ENCODE assay signal across 10 mouse cellular contexts in genomic region chr7:102244782-102245535, GRCm38 (mm10). TPM values are rescaled to one million over a fixed set of nuclear protein-coding genes. Genes with fewer than 3 reads are reported as not detected.
DNase-seq lines count a peak whose midpoint lies in the region; ATAC-seq and TF ChIP-seq lines count a peak whose summit lies in the region.
"Had no signal": no experiment of that assay in that cellular context is flagged by ENCODE, and none has a peak within 500 bp of the region (broad histone marks: within the 10 kb centered on the region; RNA-seq: fewer than 3 reads in every experiment).

No protein-coding gene starts in this region.

- no peak for TF ChIP-seq CTCF in spleen, adult 2 months (IDR thresholded peaks at IDR 0.05; ENCODE audit: extremely low read depth, insufficient read depth, insufficient read length, insufficient replicate concordance)

- H3K36me3 ChIP-seq in spleen, adult 2 months (ENCODE audit: control insufficient read depth, insufficient read depth, low read length), result peaks cover 11% of the 10 kb centered on the region
- peaks cover 26% of the 10 kb centered on the region for H3K36me3 ChIP-seq in heart, embryonic 13.5 days
- peaks cover 40% of the 10 kb centered on the region for H3K36me3 ChIP-seq in liver, embryonic 13.5 days

- H3K9me3 ChIP-seq in heart, embryonic 13.5 days, result no peaks in the 10 kb centered on the region
- H3K9me3 ChIP-seq in liver, embryonic 13.5 days (replicated peaks), result no peaks in the 10 kb centered on the region

- DNase-seq in spleen, adult 2 months (ENCODE audit: low read depth in 1 of 2, low spot score in 2 of 2), result no peak
- DNase-seq in spleen, postnatal 4 days (ENCODE audit: low spot score in 2 of 2), result no peak
- no peak for DNase-seq in liver, embryonic 13.5 days
- peak; percentile 24 for DNase-seq in yolk sac, embryonic 10.5 days (ENCODE audit: low spot score)
- DNase-seq in adrenal gland, postnatal 10 days, result no peak
- no peak for DNase-seq in adrenal gland, postnatal 25 days
- no peak for DNase-seq in left cerebral cortex, postnatal 14 days (ENCODE audit: low spot score in 2 of 2)
- DNase-seq: cerebellum, adult 11-12 months; right cerebral cortex, postnatal 25 days had no signal

- intact Hi-C loops in left cerebral cortex, postnatal 14 days (cut with DNase I), result loop anchor here (10.0 kb wide), 1 partner anchor 590 kb away; no protein-coding TSS in a partner anchor

- ATAC-seq in heart, embryonic 13.5 days (ENCODE audit: extremely low read depth, insufficient number of reproducible peaks, low FRiP score, low TSS enrichment), result no peak
- no peak for ATAC-seq in liver, embryonic 13.5 days (ENCODE audit: low read depth)

- TF ChIP-seq POLR2A in spleen, adult 2 months (IDR thresholded peaks at IDR 0.05; ENCODE audit: low read depth, low read length), result no peak

- H3K4me3 ChIP-seq in spleen, adult 2 months (ENCODE audit: extremely low read depth, insufficient read depth, insufficient read length), result no peak overlapping the region
- H3K4me3 ChIP-seq in heart, embryonic 13.5 days, result no peak overlapping the region
- no peak overlapping the region for H3K4me3 ChIP-seq in liver, embryonic 13.5 days (replicated peaks)

- H3K4me2 ChIP-seq in heart, embryonic 13.5 days, result peak overlapping the region; percentile 11; the same call in 1 of the 2 replicates
- peak overlapping the region; percentile 98 for H3K4me2 ChIP-seq in liver, embryonic 13.5 days

- H3K27me3 ChIP-seq in spleen, adult 2 months (ENCODE audit: control insufficient read depth, insufficient read depth, low read length), result no peaks in the 10 kb centered on the region
- no peaks in the 10 kb centered on the region for H3K27me3 ChIP-seq in heart, embryonic 13.5 days (replicated peaks)
- H3K27me3 ChIP-seq in liver, embryonic 13.5 days, result no peaks in the 10 kb centered on the region

- peak overlapping the region; percentile 12; the same call in 1 of the 2 replicates for H3K9ac ChIP-seq in heart, embryonic 13.5 days
- peak overlapping the region; percentile 93 for H3K9ac ChIP-seq in liver, embryonic 13.5 days

- peak overlapping the region; percentile 11 for H3K27ac ChIP-seq in spleen, adult 2 months (ENCODE audit: insufficient read depth, low read length)
- peak overlapping the region; percentile 44; the same call in 1 of the 2 replicates for H3K27ac ChIP-seq in heart, embryonic 13.5 days (replicated peaks)
- H3K27ac ChIP-seq in liver, embryonic 13.5 days, result peak overlapping the region; percentile 98

- peaks cover 48% of the 10 kb centered on the region for H3K4me1 ChIP-seq in spleen, adult 2 months (ENCODE audit: control insufficient read depth, insufficient read depth, insufficient read length)
- peaks cover 76% of the 10 kb centered on the region for H3K4me1 ChIP-seq in heart, embryonic 13.5 days
- peaks cover 80% of the 10 kb centered on the region for H3K4me1 ChIP-seq in liver, embryonic 13.5 days (replicated peaks)

- 69% methylated on average over 3 of the region's 3 CpGs for WGBS in spleen, adult 2 months
- WGBS in heart, embryonic 13.5 days, result 81% methylated on average over 3 of the region's 3 CpGs
- 61% methylated on average over 3 of the region's 3 CpGs for WGBS in liver, embryonic 13.5 days (ENCODE audit: insufficient replicate concordance)

RNA-seq across cellular contexts. Expression of gene Rhog, which starts 10.9 kb away (rescaled TPM):
- polyA plus RNA-seq in spleen, adult 2 months (2012; rRNA removed), result 165 and 178 TPM in 2 replicates
- 43.8 and 46.5 TPM in 2 replicates for polyA plus RNA-seq in heart, embryonic 13.5 days (2015; fragmentation: Nextera tagmentation; extraction: Ambion mirVana)
- polyA plus RNA-seq in liver, embryonic 13.5 days (2015; fragmentation: Nextera tagmentation; extraction: Ambion mirVana), result 56.0 and 58.2 TPM in 2 replicates
- 10 to 100 TPM; 47.9 to 57.5 TPM for total RNA-seq in adrenal gland, postnatal 10 days (2021)
- total RNA-seq in adrenal gland, postnatal 25 days (2021), result 58.9 and 59.7 TPM in 2 replicates
- total RNA-seq in left cerebral cortex, postnatal 14 days (2021), result 10 to 100 TPM; 19.5 to 26.0 TPM

RNA-seq across cellular contexts. Expression of gene Stim1, which starts 22.6 kb away (rescaled TPM):
- polyA plus RNA-seq in spleen, adult 2 months (2012; rRNA removed), result 49.3 and 57.8 TPM in 2 replicates
- polyA plus RNA-seq in heart, embryonic 13.5 days (2015; fragmentation: Nextera tagmentation; extraction: Ambion mirVana), result 11.7 and 13.0 TPM in 2 replicates
- polyA plus RNA-seq in liver, embryonic 13.5 days (2015; fragmentation: Nextera tagmentation; extraction: Ambion mirVana), result 13.3 and 15.0 TPM in 2 replicates
- 10 to 100 TPM; 76.4 to 77.1 TPM for total RNA-seq in adrenal gland, postnatal 10 days (2021)
- 52.4 and 65.8 TPM in 2 replicates for total RNA-seq in adrenal gland, postnatal 25 days (2021)
- total RNA-seq in left cerebral cortex, postnatal 14 days (2021), result 10 to 100 TPM; 84.7 to 88.7 TPM

RNA-seq across cellular contexts. Expression of gene Pgap2, which starts 35.0 kb away (rescaled TPM):
- polyA plus RNA-seq in spleen, adult 2 months (2012; rRNA removed), result 57.8 and 72.9 TPM in 2 replicates
- polyA plus RNA-seq in heart, embryonic 13.5 days (2015; fragmentation: Nextera tagmentation; extraction: Ambion mirVana), result 56.3 and 61.3 TPM in 2 replicates
- polyA plus RNA-seq in liver, embryonic 13.5 days (2015; fragmentation: Nextera tagmentation; extraction: Ambion mirVana), result 23.3 and 27.3 TPM in 2 replicates
- 100 to 1,000 TPM in 1 of 2 experiments, 10 to 100 TPM in 1; 86.1 to 109 TPM for total RNA-seq in adrenal gland, postnatal 10 days (2021)
- total RNA-seq in adrenal gland, postnatal 25 days (2021), result 82.3 and 110 TPM in 2 replicates
- 10 to 100 TPM; 26.3 to 27.6 TPM for total RNA-seq in left cerebral cortex, postnatal 14 days (2021)

RNA-seq across cellular contexts. Expression of gene Nup98, which starts 35.0 kb away (rescaled TPM):
- polyA plus RNA-seq in spleen, adult 2 months (2012; rRNA removed), result 11.5 and 13.5 TPM in 2 replicates
- polyA plus RNA-seq in heart, embryonic 13.5 days (2015; fragmentation: Nextera tagmentation; extraction: Ambion mirVana), result 21.1 and 22.0 TPM in 2 replicates
- polyA plus RNA-seq in liver, embryonic 13.5 days (2015; fragmentation: Nextera tagmentation; extraction: Ambion mirVana), result 16.9 and 20.7 TPM in 2 replicates
- total RNA-seq in adrenal gland, postnatal 10 days (2021), result 10 to 100 TPM; 49.4 to 49.7 TPM
- 60.8 and 61.0 TPM in 2 replicates for total RNA-seq in adrenal gland, postnatal 25 days (2021)
- 10 to 100 TPM; 32.2 to 37.2 TPM for total RNA-seq in left cerebral cortex, postnatal 14 days (2021)

Comparison
In these comparisons a context has a peak if more than half of its experiments do, and no peak if none do; other contexts are left out.
1. H3K27ac ChIP-seq: peak in every context shown above with its lines; median percentile 98 in liver, embryonic 13.5 days; 44 in heart, embryonic 13.5 days; 11 in spleen, adult 2 months.